Mouse (Mus musculus) liver, adult 2 months (tissue): ENCODE data around the gene 4930550C14Rik.

ENCODE experiments used
- CTCF ChIP-seq: fragments of 200-500 bp; IDR thresholded peaks from 2 replicates; pipeline ENCODE4 v1.5.1; 2011; ENCODE audit warnings: low read depth, low read length, control low read depth
- POLR2A ChIP-seq: fragments of 200-500 bp; IDR thresholded peaks from 2 replicates; pipeline ENCODE4 v1.6.1; 2011; ENCODE audit warnings: low read length, control low read depth; ENCODE audit not compliant: insufficient read depth; ENCODE audit errors: extremely low read depth

DNA sequence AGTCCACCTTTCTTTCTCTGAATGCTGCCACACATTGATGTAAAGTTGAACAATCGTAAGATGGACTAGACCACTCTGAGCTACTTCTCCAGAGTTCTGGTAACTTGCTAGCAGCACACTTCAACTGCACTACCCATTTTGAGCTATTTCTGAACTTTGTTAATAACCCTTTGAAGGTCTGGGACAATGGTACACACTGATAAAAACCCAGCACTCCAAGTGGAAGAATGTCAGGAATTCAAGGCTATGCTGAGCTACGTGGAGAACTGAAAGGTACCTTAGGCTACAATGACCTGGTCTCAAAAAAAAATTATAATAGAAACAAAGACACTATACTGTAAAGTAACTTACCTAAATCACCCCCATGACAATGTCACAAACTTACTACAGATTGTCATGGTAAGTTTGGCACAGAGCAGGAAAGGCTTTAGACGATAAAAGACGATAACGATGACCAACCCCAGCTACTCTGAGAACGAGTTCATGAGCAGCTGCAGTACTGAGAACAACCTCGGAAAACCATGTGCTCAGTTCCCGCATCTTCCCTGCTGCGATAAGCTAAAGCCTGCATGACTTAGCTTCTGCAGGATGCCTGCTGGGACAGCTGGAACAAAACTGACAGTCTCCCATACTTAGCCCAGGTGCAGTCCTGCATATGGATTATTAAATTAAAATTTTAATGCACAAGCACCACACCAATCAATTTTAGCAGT lies 70.8 kb downstream of the 4930550C14Rik start:
- TF ChIP-seq POLR2A (no peak), CTCF (no peak)
